In genomic region chr4:126131290-126132121, GRCm38 (mm10) we compare ENCODE assay signal across 8 mouse cellular contexts. TPM values are rescaled to one million over a fixed set of nuclear protein-coding genes. Genes with fewer than 3 reads are reported as not detected.
DNase-seq lines count a peak whose midpoint lies in the region; ATAC-seq and TF ChIP-seq lines count a peak whose summit lies in the region.

No protein-coding gene starts in this region.

- no peak overlapping the region for H3K9ac ChIP-seq in hindbrain, embryonic 14.5 days
- H3K9ac ChIP-seq in midbrain, embryonic 12.5 days (replicated peaks): no peak overlapping the region

- peak overlapping the region; percentile 55; the same call in 1 of the 2 replicates for H3K27ac ChIP-seq in hindbrain, embryonic 14.5 days
- H3K27ac ChIP-seq in midbrain, embryonic 12.5 days (replicated peaks): 0 out of 2 replicates have a peak overlapping the region, but pooled peaks have one; percentile 0

- H3K36me3 ChIP-seq in G1E (replicated peaks): peaks cover 94% of the 10 kb centered on the region
- peaks cover 77% of the 10 kb centered on the region for H3K36me3 ChIP-seq in hindbrain, embryonic 14.5 days (replicated peaks; ENCODE audit: control insufficient read depth, insufficient read depth)
- peaks cover 67% of the 10 kb centered on the region for H3K36me3 ChIP-seq in midbrain, embryonic 12.5 days

- H3K4me1 ChIP-seq in G1E (ENCODE audit: insufficient read depth, low read depth, low read length): peaks cover 12% of the 10 kb centered on the region
- peaks cover 11% of the 10 kb centered on the region; the same call in 1 of the 2 replicates for H3K4me1 ChIP-seq in hindbrain, embryonic 14.5 days (replicated peaks; ENCODE audit: control insufficient read depth, insufficient read depth, low read length)
- H3K4me1 ChIP-seq in midbrain, embryonic 12.5 days: peaks cover 12% of the 10 kb centered on the region

- DNase-seq in 3134 (ENCODE audit: extremely low read depth, insufficient read length, low spot score) (peak; percentile 77), G1E (ENCODE audit: low spot score) (peak; percentile 47)
- DNase-seq in fibroblast of lung, adult 2 months (ENCODE audit: low read depth): peak; percentile 91
- peak; percentile 74 for DNase-seq in hindbrain, embryonic 14.5 days (ENCODE audit: low spot score)
- peak; percentile 73 to 89 for DNase-seq in left cerebral cortex, postnatal 14 days (ENCODE audit: low spot score in 2 of 2)
- DNase-seq in ovary, postnatal 36 days (ENCODE audit: low spot score): no peak
- no peak for DNase-seq in spleen, postnatal 10 days (ENCODE audit: low spot score in 2 of 2)

- peak; percentile 49; the same call in 1 of the 2 replicates for ATAC-seq in G1E (ENCODE audit: extremely low read depth, insufficient number of reproducible peaks, low FRiP score, poor library complexity, severe bottlenecking)
- peak; percentile 53 for ATAC-seq in hindbrain, embryonic 14.5 days (ENCODE audit: low FRiP score)
- no peak for ATAC-seq in midbrain, embryonic 12.5 days (ENCODE audit: low FRiP score, low read depth)

- WGBS in hindbrain, embryonic 14.5 days: 56% methylated on average over 10 of the region's 10 CpGs
- 65% methylated on average over 10 of the region's 10 CpGs for WGBS in midbrain, embryonic 12.5 days

- intact Hi-C loops in left cerebral cortex, postnatal 14 days (cut with DNase I): no loop called here

- no peak overlapping the region for H3K4me2 ChIP-seq in hindbrain, embryonic 14.5 days (replicated peaks)
- no peak overlapping the region for H3K4me2 ChIP-seq in midbrain, embryonic 12.5 days (replicated peaks)

- no peaks in the 10 kb centered on the region for H3K27me3 ChIP-seq in G1E (ENCODE audit: insufficient read depth, low read length)
- H3K27me3 ChIP-seq in hindbrain, embryonic 14.5 days (ENCODE audit: control insufficient read depth, insufficient read depth, low read length): no peaks in the 10 kb centered on the region
- H3K27me3 ChIP-seq in midbrain, embryonic 12.5 days: no peaks in the 10 kb centered on the region

- H3K4me3 ChIP-seq in G1E (ENCODE audit: low read depth, low read length): no peak overlapping the region
- no peak overlapping the region for H3K4me3 ChIP-seq in hindbrain, embryonic 14.5 days (replicated peaks; ENCODE audit: low read length)
- no peak overlapping the region for H3K4me3 ChIP-seq in midbrain, embryonic 12.5 days

- no peaks in the 10 kb centered on the region for H3K9me3 ChIP-seq in G1E (replicated peaks)
- no peaks in the 10 kb centered on the region for H3K9me3 ChIP-seq in hindbrain, embryonic 14.5 days (ENCODE audit: control insufficient read depth, low read length)
- no peaks in the 10 kb centered on the region for H3K9me3 ChIP-seq in midbrain, embryonic 12.5 days

- no peak for TF ChIP-seq CTCF in G1E (IDR thresholded peaks at IDR 0.05; ENCODE audit: low read depth, low read length)

RNA-seq across cellular contexts. Expression of gene Eva1b, which starts 16.0 kb away (rescaled TPM):
- total RNA-seq in G1E (2014; fragmentation: Nextera tagmentation): not detected in 2 replicates
- total RNA-seq in G1E (2017): 0.41 and 0.44 TPM in 2 replicates
- polyA plus RNA-seq in G1E (2012): 1.9 and 3.1 TPM in 2 replicates
- polyA plus RNA-seq in hindbrain, embryonic 14.5 days (2014; fragmentation: Nextera tagmentation; extraction: Ambion mirVana): 13.5 and 19.2 TPM in 2 replicates
- 1 to 10 TPM; 6.5 to 7.0 TPM for total RNA-seq in left cerebral cortex, postnatal 14 days (2021)
- polyA plus RNA-seq in midbrain, embryonic 12.5 days (2016; fragmentation: Nextera tagmentation; extraction: Ambion mirVana): 18.6 and 26.8 TPM in 2 replicates

RNA-seq across cellular contexts. Expression of gene Stk40, which starts 27.7 kb away (rescaled TPM):
- total RNA-seq in G1E (2014; fragmentation: Nextera tagmentation) (30.9 and 41.2 TPM in 2 replicates), G1E (2017) (20.5 and 20.8 TPM in 2 replicates)
- 68.2 and 68.5 TPM in 2 replicates for polyA plus RNA-seq in G1E (2012)
- 24.2 and 25.2 TPM in 2 replicates for polyA plus RNA-seq in hindbrain, embryonic 14.5 days (2014; fragmentation: Nextera tagmentation; extraction: Ambion mirVana)
- 10 to 100 TPM; 26.5 to 28.8 TPM for total RNA-seq in left cerebral cortex, postnatal 14 days (2021)
- 48.8 and 49.0 TPM in 2 replicates for polyA plus RNA-seq in midbrain, embryonic 12.5 days (2016; fragmentation: Nextera tagmentation; extraction: Ambion mirVana)

RNA-seq across cellular contexts. Expression of gene Sh3d21, which starts 31.8 kb away (rescaled TPM):
- total RNA-seq in G1E (2014; fragmentation: Nextera tagmentation) (0.53 and 3.2 TPM in 2 replicates), G1E (2017) (0.27 and 0.58 TPM in 2 replicates)
- polyA plus RNA-seq in G1E (2012): 0.57 and 0.69 TPM in 2 replicates
- polyA plus RNA-seq in hindbrain, embryonic 14.5 days (2014; fragmentation: Nextera tagmentation; extraction: Ambion mirVana): 1.1 TPM in 2 replicates
- total RNA-seq in left cerebral cortex, postnatal 14 days (2021): 1 to 10 TPM in 1 of 2 experiments, under 1 TPM in 1; 0.79 to 1.0 TPM
- 1.6 and 1.7 TPM in 2 replicates for polyA plus RNA-seq in midbrain, embryonic 12.5 days (2016; fragmentation: Nextera tagmentation; extraction: Ambion mirVana)

RNA-seq across cellular contexts. Expression of gene Lsm10, which starts 35.1 kb away (rescaled TPM):
- total RNA-seq in G1E (2014; fragmentation: Nextera tagmentation): 37.8 and 37.9 TPM in 2 replicates
- 39.3 and 40.3 TPM in 2 replicates for total RNA-seq in G1E (2017)
- polyA plus RNA-seq in G1E (2012): 9.7 and 12.6 TPM in 2 replicates
- polyA plus RNA-seq in hindbrain, embryonic 14.5 days (2014; fragmentation: Nextera tagmentation; extraction: Ambion mirVana): 49.1 and 51.2 TPM in 2 replicates
- 10 to 100 TPM; 14.7 to 15.4 TPM for total RNA-seq in left cerebral cortex, postnatal 14 days (2021)
- polyA plus RNA-seq in midbrain, embryonic 12.5 days (2016; fragmentation: Nextera tagmentation; extraction: Ambion mirVana): 42.1 and 42.9 TPM in 2 replicates

Comparison
In these comparisons a context has a peak if more than half of its experiments do, and no peak if none do; other contexts are left out.
1. DNase-seq: peak in 3134 (single experiment), G1E (single experiment), fibroblast of lung, adult 2 months (single experiment), hindbrain, embryonic 14.5 days (single experiment) and left cerebral cortex, postnatal 14 days (2 of 2); none in ovary, postnatal 36 days (single experiment) and spleen, postnatal 10 days (0 of 2).